Comparison of ENCODE assay signal across 9 mouse cellular contexts in the genomic region with DNA sequence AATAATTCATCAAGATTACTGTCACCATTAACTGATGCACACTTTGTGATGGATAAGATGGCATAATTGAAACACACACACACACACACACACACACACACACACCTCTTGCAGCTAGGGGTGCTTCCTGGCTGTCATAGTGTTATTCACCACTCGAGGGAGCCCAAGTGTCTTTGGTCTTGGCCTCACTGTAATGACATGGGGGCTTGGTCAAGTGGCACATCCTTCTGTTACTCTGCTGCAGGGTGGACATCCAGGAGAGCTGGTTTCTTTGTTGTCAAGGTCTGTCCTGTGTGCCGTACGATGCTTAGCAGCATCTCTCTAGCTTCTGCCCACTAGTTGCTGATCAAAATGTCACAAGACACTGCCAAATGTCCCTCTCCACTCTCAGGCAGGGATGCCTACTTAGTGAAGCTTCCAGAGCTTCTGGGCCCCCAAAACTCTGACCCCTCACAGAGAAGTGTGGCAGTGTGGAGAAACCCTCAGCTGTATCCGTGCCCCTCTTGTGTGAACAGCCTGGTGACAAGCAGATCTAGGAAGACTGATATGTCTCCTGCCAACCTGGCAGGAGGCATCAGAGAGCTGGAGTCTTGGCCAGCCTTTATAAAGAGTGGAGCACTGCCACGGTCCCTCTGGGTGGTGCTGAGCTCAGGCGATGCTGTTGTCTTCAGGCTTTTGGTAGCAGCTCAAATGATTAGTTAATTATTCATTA.
DNase-seq lines count a peak whose midpoint lies in the region; ATAC-seq and TF ChIP-seq lines count a peak whose summit lies in the region.
"Had no signal": no experiment of that assay in that cellular context is flagged by ENCODE, and none has a peak within 500 bp of the region (broad histone marks: within the 10 kb centered on the region; RNA-seq: fewer than 3 reads in every experiment).

No protein-coding gene starts in this region.

- 0 out of 2 replicates have a peak, but pooled peaks have one; percentile 21 for TF ChIP-seq CTCF in lung, adult 2 months (IDR thresholded peaks at IDR 0.05; ENCODE audit: insufficient read depth, low read length)

- peak; percentile 88 for ATAC-seq in cerebellum, adult (ENCODE audit: insufficient number of reproducible peaks, low FRiP score, low TSS enrichment)
- ATAC-seq in forebrain, embryonic 15.5 days (replicated peaks), result peak; percentile 81
- ATAC-seq in midbrain, embryonic 13.5 days, result peak; percentile 87

- H3K4me3 ChIP-seq in lung, adult 2 months (replicated peaks; ENCODE audit: extremely low read depth, low read depth, low read length), result no peak overlapping the region
- no peak overlapping the region for H3K4me3 ChIP-seq in forebrain, embryonic 15.5 days
- no peak overlapping the region for H3K4me3 ChIP-seq in midbrain, embryonic 13.5 days (replicated peaks)
- H3K4me3 ChIP-seq: limb, embryonic 15.5 days had no signal

- TF ChIP-seq POLR2A in lung, adult 2 months (IDR thresholded peaks at IDR 0.05; ENCODE audit: borderline replicate concordance, extremely low read depth, low read depth, low read length), result no peak

- H3K4me1 ChIP-seq in lung, adult 2 months (ENCODE audit: control insufficient read depth, insufficient read depth, low read length), result no peaks in the 10 kb centered on the region
- peaks cover 16% of the 10 kb centered on the region for H3K4me1 ChIP-seq in forebrain, embryonic 15.5 days
- peaks cover 8% of the 10 kb centered on the region; the same call in 1 of the 2 replicates for H3K4me1 ChIP-seq in midbrain, embryonic 13.5 days (replicated peaks)

- no peak overlapping the region for H3K9ac ChIP-seq in forebrain, embryonic 15.5 days (replicated peaks)
- H3K9ac ChIP-seq in midbrain, embryonic 13.5 days (replicated peaks), result no peak overlapping the region
- H3K9ac ChIP-seq: limb, embryonic 15.5 days had no signal

- no peaks in the 10 kb centered on the region for H3K36me3 ChIP-seq in forebrain, embryonic 15.5 days
- no peaks in the 10 kb centered on the region for H3K36me3 ChIP-seq in midbrain, embryonic 13.5 days
- H3K36me3 ChIP-seq: limb, embryonic 15.5 days had no signal

- no peak for DNase-seq in lung, adult 2 months
- no peak for DNase-seq in lung, adult 18-20 months
- DNase-seq in kidney, postnatal 4 days, result peak; percentile 55 to 62
- no peak for DNase-seq in natural killer cell, adult 2 months (ENCODE audit: low spot score in 2 of 2)
- DNase-seq in spleen, postnatal 10 days (ENCODE audit: low spot score in 2 of 2), result no peak

- WGBS in lung, adult 2 months, result 44% methylated on average over 6 of the region's 6 CpGs
- 40% methylated on average over 6 of the region's 6 CpGs for WGBS in forebrain, embryonic 15.5 days
- WGBS in midbrain, embryonic 13.5 days, result 57% methylated on average over 6 of the region's 6 CpGs

- peak overlapping the region; percentile 25 for H3K27ac ChIP-seq in forebrain, embryonic 15.5 days (replicated peaks)
- H3K27ac ChIP-seq in midbrain, embryonic 13.5 days, result no peak overlapping the region
- H3K27ac ChIP-seq: limb, embryonic 15.5 days had no signal

- H3K27me3 ChIP-seq in forebrain, embryonic 15.5 days, result no peaks in the 10 kb centered on the region
- H3K27me3 ChIP-seq in midbrain, embryonic 13.5 days, result no peaks in the 10 kb centered on the region
- H3K27me3 ChIP-seq: limb, embryonic 15.5 days had no signal

- no peak overlapping the region for H3K4me2 ChIP-seq in forebrain, embryonic 15.5 days (replicated peaks)
- no peak overlapping the region for H3K4me2 ChIP-seq in midbrain, embryonic 13.5 days (replicated peaks)
- H3K4me2 ChIP-seq: limb, embryonic 15.5 days had no signal

- no peaks in the 10 kb centered on the region for H3K9me3 ChIP-seq in forebrain, embryonic 15.5 days
- H3K9me3 ChIP-seq in midbrain, embryonic 13.5 days, result no peaks in the 10 kb centered on the region
- H3K9me3 ChIP-seq: limb, embryonic 15.5 days had no signal

Comparison
In these comparisons a context has a peak if more than half of its experiments do, and no peak if none do; other contexts are left out.
1. DNase-seq: peak in kidney, postnatal 4 days (2 of 2); none in lung, adult 2 months (single experiment), lung, adult 18-20 months (0 of 2), natural killer cell, adult 2 months (0 of 2) and spleen, postnatal 10 days (0 of 2).
2. Peak in every context shown above with its lines, with median percentiles within 50 percentile points of each other: ATAC-seq.